Mouse (Mus musculus) forebrain, embryonic 14.5 days (tissue): ENCODE results near the gene Gm9767. TPM values are rescaled to one million over a fixed set of nuclear protein-coding genes. Genes with fewer than 3 reads are reported as not detected.

Experiments used
- ATAC-seq: fragments of 200-750 bp; cut with Nextera tagmentation; 2 replicates; pipeline ENCODE4 v1.8.0; 2017; ENCODE audit warnings: mild to moderate bottlenecking, moderate library complexity
- DNase-seq: peaks from one replicate; pipeline ENCODE4 v3.0.0-alpha.2; 2015; ENCODE audit warnings: low spot score
- H3K27ac ChIP-seq: fragments of 300-500 bp; sonication (generic); 2 replicates; pipeline ENCODE4 v1.5.1; 2014; ENCODE audit warnings: low read depth, mild to moderate bottlenecking, control low read depth, low read length, moderate library complexity
- H3K27me3 ChIP-seq: fragments of 300-500 bp; sonication (generic); replicated peaks from 2 replicates; pipeline ENCODE4 v1.6.1; 2014; ENCODE audit warnings: low read length, control low read depth, mixed read lengths; ENCODE audit not compliant: control insufficient read depth, insufficient read depth
- H3K36me3 ChIP-seq: fragments of 300-500 bp; sonication (generic); 2 replicates; pipeline ENCODE4 v1.6.1; 2014; ENCODE audit warnings: low read length, control low read depth; ENCODE audit not compliant: control insufficient read depth, insufficient read depth
- H3K4me1 ChIP-seq: fragments of 300-500 bp; sonication (generic); 2 replicates; pipeline ENCODE4 v1.6.1; 2014; ENCODE audit warnings: antibody characterized with exemption, low read length, control low read depth; ENCODE audit not compliant: control insufficient read depth, insufficient read depth
- H3K4me2 ChIP-seq: fragments of 300-500 bp; sonication (generic); 2 replicates; pipeline ENCODE4 v1.6.1; 2014; ENCODE audit warnings: mild to moderate bottlenecking, control low read depth, low read length
- H3K4me3 ChIP-seq: fragments of 300-500 bp; sonication (generic); 2 replicates; pipeline ENCODE4 v1.5.1; 2014; ENCODE audit warnings: low read depth, low read length, control low read depth
- H3K9ac ChIP-seq: fragments of 300-500 bp; sonication (generic); 2 replicates; pipeline ENCODE4 v1.6.1; 2014; ENCODE audit warnings: mild to moderate bottlenecking, low read length, control low read depth, moderate library complexity
- H3K9me3 ChIP-seq: fragments of 300-500 bp; sonication (generic); replicated peaks from 2 replicates; pipeline ENCODE4 v1.6.1; 2016; ENCODE audit warnings: low read length, control low read depth, mixed read lengths; ENCODE audit not compliant: control insufficient read depth
- WGBS: fragments of 180-500 bp; shearing (Covaris S2); extraction: QIAGEN DNeasy Blood & Tissue Kit; methylation state at CpG from one replicate; pipeline ENCODE4 v1.1.7; 2014; 5-methylcytosine and 5-hydroxymethylcytosine counted together
- polyA plus RNA-seq: library from polyadenylated mRNA; unstranded; fragments of >200 nt; fragmentation: Nextera tagmentation; extraction: Ambion mirVana; gene quantifications from 2 replicates; pipeline ENCODE4 v1.2.1, GENCODE M21; 2014

The Gm9767 gene
- polyA plus RNA-seq, 1 experiment from 2014 or later, result 0.93 TPM

GRCm38 (mm10) chr10:26079678-26080077 lies 1.6 kb downstream of the Gm9767 start:
- H3K4me2 ChIP-seq, result no peak overlapping the region
- no peaks in the 10 kb centered on the region for H3K27me3 ChIP-seq
- no peaks in the 10 kb centered on the region for H3K9me3 ChIP-seq
- H3K4me1 ChIP-seq, result no peaks in the 10 kb centered on the region
- no peak overlapping the region for H3K27ac ChIP-seq
- H3K9ac ChIP-seq, result no peak overlapping the region
- DNase-seq (no peak), ATAC-seq (no peak)
- 81% methylated on average over 3 of the region's 3 CpGs for WGBS
- no peak overlapping the region for H3K4me3 ChIP-seq
- no peaks in the 10 kb centered on the region for H3K36me3 ChIP-seq

- Histone ChIP-seq H3K27ac (no peak overlapping the region), H3K36me3 (no peaks in the 10 kb centered on the region), H3K4me2 (no peak overlapping the region), H3K9ac (no peak overlapping the region), H3K4me3 (no peak overlapping the region), H3K9me3 (no peaks in the 10 kb centered on the region), H3K27me3 (no peaks in the 10 kb centered on the region), H3K4me1 (no peaks in the 10 kb centered on the region)
- no peak for ATAC-seq
- 67% methylated on average over 4 of the region's 4 CpGs for whole genome bisulfite sequencing
- DNase-seq, result no peak
These were observed 4.0 kb downstream of the Gm9767 start for GRCm38 (mm10) chr10:26082081-26082480.

GRCm38 (mm10) chr10:26103330-26103982 lies 25.4 kb downstream of the Gm9767 start:
- Histone ChIP-seq H3K4me3 (no peak overlapping the region), H3K9me3 (no peaks in the 10 kb centered on the region), H3K27ac (no peak overlapping the region), H3K27me3 (no peaks in the 10 kb centered on the region), H3K4me1 (no peaks in the 10 kb centered on the region), H3K4me2 (no peak overlapping the region), H3K36me3 (no peaks in the 10 kb centered on the region), H3K9ac (no peak overlapping the region)
- 83% methylated on average over 3 of the region's 3 CpGs for WGBS
- DNase-seq (no peak), ATAC-seq (no peak)

- no peak overlapping the region for H3K27ac ChIP-seq
- H3K4me3 ChIP-seq, result no peak overlapping the region
- H3K27me3 ChIP-seq, result no peaks in the 10 kb centered on the region
- H3K4me2 ChIP-seq, result no peak overlapping the region
- H3K9me3 ChIP-seq, result no peaks in the 10 kb centered on the region
- DNase-seq, result peak; percentile 20
- 68% methylated on average over 4 of the region's 4 CpGs for WGBS
- H3K9ac ChIP-seq, result no peak overlapping the region
- no peak for ATAC-seq
- H3K36me3 ChIP-seq, result no peaks in the 10 kb centered on the region
- H3K4me1 ChIP-seq, result no peaks in the 10 kb centered on the region
These were observed 36.4 kb downstream of the Gm9767 start for GRCm38 (mm10) chr10:26114409-26114808.

- no peaks in the 10 kb centered on the region for H3K36me3 ChIP-seq
- no peak overlapping the region for H3K4me2 ChIP-seq
- H3K4me1 ChIP-seq, result no peaks in the 10 kb centered on the region
- 93% methylated on average over 6 of the region's 6 CpGs for WGBS
- ATAC-seq, result no peak
- no peaks in the 10 kb centered on the region for H3K9me3 ChIP-seq
- H3K27ac ChIP-seq, result no peak overlapping the region
- H3K9ac ChIP-seq, result no peak overlapping the region
- no peak overlapping the region for H3K4me3 ChIP-seq
- DNase-seq, result no peak
- no peaks in the 10 kb centered on the region for H3K27me3 ChIP-seq
These were observed 41.2 kb downstream of the Gm9767 start for GRCm38 (mm10) chr10:26119067-26119821.

- H3K27me3 ChIP-seq, result no peaks in the 10 kb centered on the region
- H3K4me1 ChIP-seq, result no peaks in the 10 kb centered on the region
- no peak for ATAC-seq
- no peaks in the 10 kb centered on the region for H3K9me3 ChIP-seq
- no peak overlapping the region for H3K27ac ChIP-seq
- DNase-seq, result no peak
- no peak overlapping the region for H3K4me3 ChIP-seq
- no peak overlapping the region for H3K9ac ChIP-seq
- no peak overlapping the region for H3K4me2 ChIP-seq
- no peaks in the 10 kb centered on the region for H3K36me3 ChIP-seq
- 76% methylated on average over 1 of the region's 1 CpGs for WGBS
These were observed 41.7 kb downstream of the Gm9767 start for GRCm38 (mm10) chr10:26119822-26120183.

Other genes with a start within 250 kb of the Gm9767 start
- gene Tmem200a, start 797 bp downstream of the Gm9767 start, polyA plus RNA-seq, result 19.4 and 22.5 TPM in 2 replicates
- 6.7 and 10.5 TPM in 2 replicates for gene Samd3, start 151.5 kb downstream of the Gm9767 start, polyA plus RNA-seq